Mouse (Mus musculus): ENCODE measurements at regions not wholly inside any gene's neighbourhood (a gene's known extent, or its start where the extent isn't known, plus 50 kb on each side); places are given as distances from the start of the nearest gene placed in this dataset.

DNA sequence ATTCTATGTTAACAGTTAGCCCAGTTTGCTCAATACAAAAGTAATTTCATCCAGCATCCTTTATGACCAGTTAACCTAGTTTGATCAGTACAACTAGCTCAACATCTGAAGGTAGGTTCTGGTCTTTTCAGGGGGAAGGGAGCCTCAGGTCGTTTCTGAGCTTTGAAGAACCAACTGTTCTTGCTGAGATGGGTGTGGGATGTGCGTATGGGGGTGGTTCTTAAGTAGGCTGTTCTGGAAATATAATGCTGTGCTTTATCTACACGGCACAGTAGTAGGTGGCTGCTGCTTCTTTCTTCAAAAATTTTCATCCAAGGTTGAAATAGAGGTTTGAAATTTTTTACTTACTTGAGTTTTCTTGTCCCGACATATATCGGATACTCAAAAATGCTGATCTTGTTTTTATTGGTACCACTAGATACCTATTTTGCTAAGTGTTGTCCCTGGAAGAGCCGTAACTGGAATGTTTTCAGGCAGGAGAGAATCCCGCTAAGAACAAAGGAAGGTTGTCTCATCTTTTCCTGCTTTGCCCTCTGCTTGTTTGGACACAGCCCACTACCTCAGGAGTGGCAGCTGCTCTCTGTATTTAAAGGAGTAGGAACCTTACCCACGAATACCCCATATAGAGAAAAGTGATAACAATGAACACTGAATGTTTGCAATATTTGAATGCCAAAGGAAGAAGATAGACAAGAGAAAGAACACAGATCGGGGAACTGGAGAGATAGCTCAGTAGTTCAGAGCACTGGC lies 275.5 kb downstream of the Cdh10 start:
- peak; percentile 35 to 81 for DNase-seq (ENCODE audit: low spot score in 2 of 2)

DNA sequence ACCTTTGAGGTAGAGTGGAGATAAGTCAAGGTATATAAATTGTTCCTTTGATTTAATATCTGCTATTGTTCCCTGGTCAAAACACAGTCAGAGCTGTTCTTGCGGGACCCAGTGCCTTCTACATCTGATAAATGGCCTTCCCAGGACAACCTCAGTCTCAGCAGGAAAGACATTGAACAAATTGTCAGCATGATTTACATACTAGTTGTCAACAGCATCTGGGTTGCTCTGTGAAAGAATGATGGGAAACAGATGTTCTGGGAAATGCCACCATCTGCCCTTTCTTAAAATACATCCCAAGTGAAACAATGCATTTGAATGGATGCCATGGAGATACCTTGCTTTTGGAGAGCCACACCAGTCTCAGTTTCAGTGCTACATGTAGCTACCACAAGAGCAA lies 296.2 kb downstream of the Cdh10 start:
- no peak for DNase-seq (ENCODE audit: low spot score in 2 of 2)

DNA sequence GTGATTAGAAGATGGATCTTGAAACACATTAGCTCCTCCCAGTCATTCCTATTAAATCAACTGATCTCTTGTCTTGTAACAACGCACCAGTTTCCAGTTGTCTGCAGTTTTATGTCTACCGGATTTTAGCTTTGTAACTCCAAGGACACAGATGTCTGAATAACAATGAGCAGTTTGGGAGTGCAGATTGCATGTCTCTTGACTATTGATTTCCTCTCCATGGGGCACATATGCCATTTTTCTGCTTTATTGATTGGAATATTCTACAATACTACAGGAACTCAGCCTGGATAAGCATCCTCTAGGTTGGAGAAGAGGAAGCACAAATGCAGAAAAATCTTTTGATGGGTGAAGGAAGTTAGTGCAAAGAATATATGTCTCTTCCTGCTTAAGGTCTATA lies 300.2 kb downstream of the Cdh10 start:
- no peak for DNase-seq (ENCODE audit: low spot score in 2 of 2)

DNA sequence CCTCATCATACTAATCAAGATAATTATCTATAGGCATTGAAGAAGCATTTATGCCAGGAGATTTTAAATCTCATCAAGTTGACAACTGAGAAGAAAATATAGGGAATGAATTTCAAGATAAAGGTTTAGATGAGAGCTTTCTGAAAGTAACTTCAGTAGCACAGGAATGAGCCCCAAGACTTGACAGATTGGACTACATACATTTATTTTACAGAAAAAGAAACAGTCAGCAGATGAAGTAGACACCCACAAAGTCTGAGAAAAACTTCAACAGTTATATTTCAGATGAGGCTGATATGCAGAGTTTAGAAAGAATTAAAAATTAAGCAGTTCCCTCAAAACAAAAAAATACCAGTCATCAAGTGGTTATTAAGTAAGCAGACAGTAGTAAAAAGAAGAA lies 308.7 kb downstream of the Cdh10 start:
- DNase-seq (ENCODE audit: low spot score in 2 of 2), result no peak

DNA sequence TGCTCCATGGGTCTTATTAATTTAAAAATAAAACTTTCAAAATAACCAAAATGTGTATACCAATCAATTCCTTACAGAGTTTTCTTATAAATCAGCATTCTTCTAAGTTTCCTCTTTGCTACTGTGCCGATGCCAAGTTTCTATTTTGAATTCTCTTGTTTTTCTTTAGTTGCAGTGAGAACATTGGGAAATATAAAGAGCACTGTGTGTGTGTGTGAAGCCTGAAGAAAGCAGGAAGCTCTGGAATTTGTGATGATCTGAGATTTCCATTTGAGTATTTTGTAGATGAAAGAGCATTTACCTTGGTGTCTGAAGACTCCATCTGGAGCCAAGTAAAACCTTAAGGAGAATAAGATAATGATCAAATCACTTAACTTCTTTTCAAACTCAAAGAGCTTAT lies 310.6 kb downstream of the Cdh10 start:
- peak in 1 of 2 experiments; percentile 21 for DNase-seq (ENCODE audit: low spot score in 2 of 2)

DNA sequence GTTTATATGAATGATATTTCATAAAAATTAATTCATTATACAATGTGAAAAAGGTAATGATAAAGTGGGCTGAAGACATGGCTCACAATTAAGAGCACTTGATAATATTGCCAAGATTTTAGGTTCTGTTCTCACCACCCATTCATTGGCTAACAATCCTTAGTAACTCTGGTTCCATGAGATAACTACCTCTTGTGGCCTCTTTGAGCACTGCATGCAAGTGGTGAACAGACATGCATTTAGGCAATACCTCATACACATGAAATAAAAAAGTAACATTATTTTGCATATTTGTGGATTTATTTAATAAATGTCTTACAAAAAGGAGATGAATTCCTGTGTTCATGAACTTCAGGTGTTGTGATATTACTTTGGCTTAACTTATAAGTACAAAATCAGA lies 334.9 kb downstream of the Cdh10 start:
- DNase-seq (ENCODE audit: low spot score in 2 of 2), result no peak

DNA sequence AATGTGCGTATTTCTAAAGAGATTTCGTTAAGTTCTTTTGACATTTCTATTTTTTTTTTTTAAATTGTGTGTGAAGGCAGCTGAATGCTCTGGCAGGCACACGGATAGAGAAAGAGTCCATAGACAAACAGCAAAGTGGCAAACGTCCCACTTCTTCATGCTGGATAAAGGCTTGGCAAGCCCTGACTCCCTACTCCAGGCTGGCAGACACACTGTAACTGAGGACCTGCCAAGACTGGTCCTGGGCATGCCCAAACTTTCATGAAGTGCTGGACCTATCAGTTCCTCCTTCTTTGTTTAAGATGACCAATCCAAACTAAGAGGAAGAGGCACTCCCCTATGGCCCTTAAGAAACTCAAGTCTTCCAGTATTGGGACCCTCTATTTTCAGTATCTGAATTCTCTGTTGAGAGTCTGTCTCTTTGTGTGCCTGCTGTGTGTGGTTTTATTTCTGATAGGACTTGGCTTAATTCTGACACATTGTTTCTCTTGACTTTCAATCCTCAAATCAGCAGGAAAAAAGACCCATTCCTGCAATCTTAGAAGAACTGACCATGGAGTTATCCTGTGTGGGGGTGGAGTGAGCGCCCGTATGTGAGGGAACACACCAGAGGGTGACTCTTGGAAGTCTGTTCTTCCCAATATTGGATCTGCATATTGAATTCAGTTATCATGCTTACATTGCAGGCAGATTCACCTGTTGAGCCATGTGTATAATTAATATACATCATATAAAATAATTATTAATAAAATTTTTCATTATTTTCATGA lies 343.6 kb downstream of the Cdh10 start:
- peak; percentile 11 to 44 for DNase-seq (ENCODE audit: low spot score in 2 of 2)

DNA sequence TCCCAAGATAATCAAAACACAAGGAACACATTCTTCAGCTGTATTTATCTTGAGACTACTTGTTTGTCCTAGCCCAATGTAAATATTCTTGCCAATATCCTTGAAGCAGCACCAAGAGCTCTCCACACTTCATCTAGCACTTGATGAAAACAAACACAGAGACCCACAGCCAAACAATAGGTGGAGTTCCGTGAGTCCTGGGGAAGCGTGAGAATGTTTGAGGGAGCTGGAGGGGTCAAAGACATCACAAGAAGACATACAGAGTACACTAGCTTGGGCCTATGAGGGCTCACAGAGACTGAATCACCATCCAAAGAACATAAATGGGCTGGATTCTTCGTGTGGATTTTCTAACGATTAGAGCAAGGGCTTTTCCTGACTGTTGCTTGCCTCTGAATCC lies 356.7 kb downstream of the Cdh10 start:
- DNase-seq (ENCODE audit: low spot score in 2 of 2), result no peak

Measured in frontal cortex, postnatal 36 days (tissue).